Mouse (Mus musculus): ENCODE results near the gene Myt1l. TPM values are rescaled to one million over a fixed set of nuclear protein-coding genes. Genes with fewer than 3 reads are reported as not detected.

Myt1l gene
- total RNA-seq, 2 experiments from 2014 or later, result 247 to 258 TPM

DNA sequence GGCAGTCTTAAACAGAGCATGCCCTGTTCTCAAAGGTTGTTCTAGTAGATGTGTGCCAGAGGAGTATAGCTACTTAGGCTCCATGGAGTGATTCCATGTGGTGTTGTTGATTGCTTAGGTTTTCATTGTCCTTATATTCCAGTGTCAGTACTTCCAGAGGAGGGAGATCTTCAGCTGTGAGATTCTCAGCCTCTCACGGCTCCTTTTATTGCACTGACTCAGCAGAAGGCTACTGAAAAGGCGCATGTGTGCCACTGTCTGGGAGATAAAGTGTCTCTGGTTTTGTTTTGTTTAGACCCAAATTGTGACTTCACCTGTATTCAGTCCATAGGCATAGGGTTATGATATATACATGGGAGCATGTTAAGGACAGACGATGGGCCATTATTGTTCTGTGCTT, 28.2 kb downstream of the Myt1l start:
- intact Hi-C loops (cut with DNase I), result no loop called here
- no peak for DNase-seq (ENCODE audit: extremely low spot score in 1 of 2, low spot score in 2 of 2)

DNA sequence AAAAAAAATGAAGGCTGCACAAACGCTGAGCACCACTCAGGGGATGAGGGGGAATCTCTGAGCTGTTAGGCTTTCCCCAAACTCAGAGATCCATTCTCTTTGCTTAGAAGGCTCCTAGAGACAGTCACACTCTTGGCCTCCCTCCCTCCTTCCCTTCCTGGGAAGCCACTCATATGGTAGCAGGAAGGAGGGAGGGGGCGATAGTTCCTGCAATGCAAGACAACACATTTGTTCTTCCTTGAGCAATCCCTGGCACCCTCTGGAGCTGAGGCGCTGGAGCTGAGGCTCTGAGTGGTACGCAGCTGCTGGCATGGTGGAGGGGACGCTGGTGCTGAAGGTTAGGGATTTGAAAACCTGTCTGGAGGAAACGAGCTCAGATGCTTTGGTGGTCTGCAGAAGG, 28.7 kb downstream of the Myt1l start:
- DNase-seq (ENCODE audit: extremely low spot score in 1 of 2, low spot score in 2 of 2), result no peak
- intact Hi-C loops (cut with DNase I), result no loop called here

DNA sequence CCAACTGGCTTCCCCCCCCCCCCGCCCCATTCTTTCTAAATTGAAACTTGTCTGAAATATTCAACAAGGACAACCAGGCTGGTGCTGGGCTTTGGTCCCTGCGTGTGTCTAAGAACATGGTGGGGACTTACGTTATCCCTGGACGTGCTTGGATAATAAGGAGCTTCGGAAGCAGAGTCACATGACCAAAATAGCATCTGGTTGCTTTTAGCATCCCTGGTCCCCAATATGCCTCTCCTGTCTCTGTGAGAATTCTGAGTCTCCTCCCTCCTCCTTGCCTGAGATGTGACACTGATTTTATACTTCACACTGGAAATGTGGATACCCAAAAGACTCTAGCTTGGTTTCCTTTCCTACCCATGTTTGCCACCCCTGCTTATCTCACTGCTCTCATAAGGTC, 31.6 kb downstream of the Myt1l start:
- no peak for DNase-seq (ENCODE audit: extremely low spot score in 1 of 2, low spot score in 2 of 2)
- intact Hi-C loops (cut with DNase I), result no loop called here

DNA sequence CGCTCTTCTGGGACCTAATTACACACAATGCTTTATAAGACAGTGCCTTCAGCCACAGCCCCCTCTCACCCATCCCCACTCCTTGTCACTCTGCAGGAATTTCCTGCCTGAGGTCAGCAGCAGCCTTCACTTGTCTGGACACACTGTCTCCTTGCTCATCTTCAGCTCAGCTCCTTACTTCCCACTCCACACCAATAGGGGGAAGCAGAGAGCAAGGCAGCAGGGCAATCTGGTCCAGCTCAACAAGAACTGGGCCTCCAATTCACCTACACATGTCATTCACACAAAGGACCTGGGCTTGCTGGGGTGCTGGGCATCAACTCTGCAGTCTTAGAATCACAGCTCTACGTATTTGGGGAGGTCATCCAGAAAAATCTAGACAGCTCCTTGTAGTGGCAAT, 33.0 kb downstream of the Myt1l start:
- intact Hi-C loops (cut with DNase I), result no loop called here
- no peak for DNase-seq (ENCODE audit: extremely low spot score in 1 of 2, low spot score in 2 of 2)

DNA sequence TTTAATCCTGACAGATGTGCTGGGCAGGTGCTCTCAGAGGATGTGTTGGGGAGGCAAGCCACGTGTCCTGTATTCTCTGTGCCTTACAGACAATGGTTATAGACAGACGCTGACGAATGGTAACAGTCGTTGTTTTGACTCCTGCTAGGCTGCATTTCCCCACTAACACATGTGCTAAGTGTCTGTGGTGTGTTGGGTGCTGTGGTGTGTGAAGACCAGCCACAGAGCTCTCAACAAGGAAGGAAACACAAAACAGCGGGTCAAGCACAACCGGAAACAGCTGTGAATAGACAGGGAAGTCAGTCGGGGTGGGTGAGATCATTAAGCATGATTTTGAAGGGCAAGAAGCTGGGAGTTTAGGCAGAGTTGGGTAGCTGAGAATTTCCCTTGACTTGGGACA, 41.1 kb downstream of the Myt1l start:
- intact Hi-C loops (cut with DNase I), result no loop called here
- DNase-seq (ENCODE audit: extremely low spot score in 1 of 2, low spot score in 2 of 2), result no peak

DNA sequence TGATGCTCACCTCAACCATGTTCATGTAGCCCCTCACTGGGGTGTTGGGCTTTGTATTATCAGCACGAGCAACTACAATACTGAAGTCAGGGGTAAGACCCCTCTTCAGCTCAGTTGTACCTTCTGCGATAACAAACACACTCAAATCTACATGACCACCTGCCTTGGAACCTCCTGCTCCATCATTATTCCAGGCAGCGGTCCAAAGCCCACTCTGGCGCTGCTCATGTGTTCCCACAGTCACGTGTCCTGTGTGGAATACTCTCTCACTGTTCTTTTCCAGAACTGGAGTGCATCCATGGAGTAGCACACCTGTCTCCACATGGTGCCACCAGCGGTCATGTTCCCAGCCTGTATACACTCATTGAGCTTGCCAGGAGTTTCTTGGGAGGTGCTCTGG, 42.2 kb downstream of the Myt1l start:
- no peak for DNase-seq (ENCODE audit: extremely low spot score in 1 of 2, low spot score in 2 of 2)
- intact Hi-C loops (cut with DNase I), result no loop called here

DNA sequence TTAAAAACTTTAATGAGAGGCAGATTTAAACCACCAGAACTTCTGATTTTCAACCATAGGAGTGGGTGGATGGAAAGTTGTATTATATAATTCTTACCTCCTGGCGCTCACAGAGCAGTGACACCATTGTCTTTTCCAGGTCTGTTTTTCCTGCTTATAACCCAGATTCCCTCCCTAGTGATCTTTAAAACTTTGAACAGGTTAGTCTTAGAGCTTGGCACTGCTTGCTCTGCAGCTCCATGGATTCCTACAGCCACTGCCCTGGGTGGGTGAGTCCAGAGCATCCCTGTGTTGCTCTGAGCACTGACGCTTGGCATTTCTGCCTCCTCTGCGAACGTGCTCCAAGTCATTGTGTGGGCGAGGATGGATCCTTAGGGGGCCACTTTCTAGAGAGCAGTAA, 43.4 kb downstream of the Myt1l start:
- no peak for DNase-seq (ENCODE audit: extremely low spot score in 1 of 2, low spot score in 2 of 2)
- intact Hi-C loops (cut with DNase I), result no loop called here

DNA sequence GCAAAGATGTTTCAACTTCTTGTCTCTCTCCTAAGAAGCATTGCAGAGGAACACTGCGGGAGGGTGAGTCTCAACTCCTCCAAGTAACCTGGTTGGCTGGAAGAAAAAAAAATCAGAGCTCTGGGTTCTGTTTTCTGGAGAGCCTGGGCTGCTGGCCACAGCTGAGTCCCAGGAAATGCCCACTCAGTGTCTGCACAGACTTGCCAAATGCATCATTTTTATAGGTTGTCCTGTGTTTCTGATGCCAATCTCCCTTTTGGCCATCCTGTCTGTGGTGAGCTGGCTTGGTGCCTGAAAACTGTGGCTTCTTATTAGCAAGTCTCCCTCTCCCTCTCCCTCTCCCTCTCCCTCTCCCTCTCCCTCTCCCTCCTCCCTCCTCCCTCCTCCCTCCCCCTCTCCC, 65.6 kb downstream of the Myt1l start:
- DNase-seq (ENCODE audit: extremely low spot score in 1 of 2, low spot score in 2 of 2), result no peak
- intact Hi-C loops (cut with DNase I), result no loop called here

DNA sequence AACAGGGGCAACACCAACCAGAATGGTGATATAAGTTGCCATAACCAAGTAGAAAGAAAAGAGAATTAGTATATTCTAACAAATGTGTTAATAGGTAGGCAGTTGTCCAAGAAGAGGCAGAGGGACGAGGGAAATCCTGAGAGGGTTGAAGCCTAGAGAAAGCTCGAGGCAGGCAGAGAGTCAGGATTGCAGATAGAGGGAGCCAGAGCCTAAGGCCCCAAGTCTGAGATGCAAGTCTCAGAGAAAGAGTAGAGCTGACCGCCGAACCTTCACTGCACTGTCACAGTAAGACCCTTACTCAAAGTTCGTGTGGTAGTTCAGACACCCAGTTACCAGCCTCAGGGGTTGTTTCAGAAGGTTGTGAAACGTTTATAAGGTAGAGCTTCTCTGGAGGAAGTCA, 71.7 kb downstream of the Myt1l start:
- no peak for DNase-seq (ENCODE audit: extremely low spot score in 1 of 2, low spot score in 2 of 2)
- intact Hi-C loops (cut with DNase I), result no loop called here

DNA sequence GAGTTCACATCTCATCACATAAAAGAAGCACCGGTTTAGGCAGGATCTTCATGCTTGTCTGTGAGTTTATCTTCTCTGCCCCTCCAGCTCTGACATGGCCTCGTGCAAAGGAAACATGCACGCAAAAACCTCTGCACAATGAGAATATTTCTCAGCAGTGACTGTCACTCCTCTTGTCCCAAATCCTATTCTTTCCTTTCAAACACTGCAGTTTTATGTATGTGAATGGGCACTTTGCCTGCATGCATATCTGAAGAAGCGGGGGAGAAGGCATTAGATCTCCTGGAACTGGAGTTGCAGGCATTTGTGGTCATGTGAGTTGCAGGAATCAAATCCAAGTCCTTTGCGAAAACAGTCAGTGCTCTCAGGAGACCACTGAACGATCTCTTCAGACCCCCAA, 73.0 kb downstream of the Myt1l start:
- intact Hi-C loops (cut with DNase I), result no loop called here
- DNase-seq (ENCODE audit: extremely low spot score in 1 of 2, low spot score in 2 of 2), result no peak

DNA sequence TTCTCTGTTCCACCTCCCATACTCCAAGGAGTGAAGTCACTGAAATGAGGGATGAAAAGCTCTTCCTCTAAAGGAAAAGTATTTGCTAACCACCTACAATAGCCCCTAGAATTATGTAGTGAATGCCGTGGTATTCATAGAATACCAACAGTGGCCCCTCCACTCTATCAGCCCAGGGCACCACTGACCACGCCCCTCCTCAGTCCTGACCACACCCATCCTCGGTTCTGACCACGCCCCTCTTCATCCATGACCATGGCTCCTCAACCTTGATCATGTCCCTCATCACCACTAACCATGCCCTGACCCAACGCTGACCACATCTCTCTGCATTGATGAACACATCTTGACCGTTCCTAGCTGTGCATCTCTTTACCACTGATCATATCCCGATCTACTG, 76.5 kb downstream of the Myt1l start:
- intact Hi-C loops (cut with DNase I), result no loop called here
- no peak for DNase-seq (ENCODE audit: extremely low spot score in 1 of 2, low spot score in 2 of 2)

DNA sequence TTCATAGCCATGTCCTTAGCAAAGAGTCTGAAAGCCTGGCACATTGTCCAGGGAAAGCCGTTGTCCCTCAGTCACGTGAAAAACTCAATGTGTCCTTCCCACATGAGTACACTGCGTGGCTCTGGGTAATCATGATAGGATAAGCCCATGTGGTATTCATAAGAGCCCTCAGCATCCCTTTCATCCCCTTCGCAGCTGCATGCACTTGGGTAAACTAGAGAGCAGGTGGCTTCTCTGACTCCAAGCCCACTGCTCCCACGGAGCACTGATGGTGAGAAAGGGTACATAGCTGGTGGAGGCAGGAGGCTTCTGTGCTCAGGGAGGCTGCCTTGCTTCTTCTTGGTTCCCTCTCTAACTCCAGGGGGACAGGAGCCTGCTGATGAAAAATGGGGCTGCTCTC, 76.9 kb downstream of the Myt1l start:
- DNase-seq (ENCODE audit: extremely low spot score in 1 of 2, low spot score in 2 of 2), result no peak
- intact Hi-C loops (cut with DNase I), result no loop called here

DNA sequence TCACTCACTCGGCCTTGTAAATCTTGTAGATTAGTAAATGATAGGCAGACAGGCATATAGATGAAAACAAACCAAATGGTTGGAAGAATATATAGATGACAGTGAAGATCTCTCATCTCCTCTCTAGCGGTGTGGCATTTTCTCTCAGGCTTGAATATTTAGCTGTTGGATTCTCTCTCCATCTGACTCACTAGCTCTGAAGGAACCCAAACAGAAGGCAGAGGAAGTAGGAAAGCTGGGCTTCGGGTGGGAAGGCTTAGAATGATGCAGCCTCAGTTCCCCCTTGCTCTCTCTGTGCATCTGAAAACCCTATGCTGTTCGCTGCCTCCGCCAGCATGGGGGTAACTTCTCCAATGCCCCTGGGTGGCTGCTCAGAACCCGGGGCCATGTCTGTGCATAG, 78.0 kb downstream of the Myt1l start:
- intact Hi-C loops (cut with DNase I), result no loop called here
- peak in 1 of 2 experiments; percentile 20 for DNase-seq (ENCODE audit: extremely low spot score in 1 of 2, low spot score in 2 of 2)

DNA sequence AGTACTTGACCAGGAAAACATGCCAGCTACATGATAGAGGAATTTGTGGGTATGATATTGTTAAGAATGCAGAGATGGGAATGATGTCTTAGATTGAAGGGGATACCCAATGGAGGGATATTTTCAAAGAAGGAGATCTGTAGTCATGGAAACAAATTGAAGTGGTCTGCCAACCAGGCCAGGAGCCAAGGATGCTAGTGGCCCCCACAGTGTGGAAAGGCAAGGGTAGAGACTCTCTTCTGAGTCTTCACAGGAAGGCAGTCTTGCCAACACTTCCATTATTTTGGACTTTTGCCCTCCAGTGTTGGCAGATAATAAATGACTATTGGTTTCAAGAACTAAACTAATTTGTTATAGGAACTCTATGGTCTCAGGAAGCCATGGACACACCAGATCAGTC, 89.6 kb downstream of the Myt1l start:
- intact Hi-C loops (cut with DNase I), result no loop called here
- DNase-seq (ENCODE audit: extremely low spot score in 1 of 2, low spot score in 2 of 2), result no peak

DNA sequence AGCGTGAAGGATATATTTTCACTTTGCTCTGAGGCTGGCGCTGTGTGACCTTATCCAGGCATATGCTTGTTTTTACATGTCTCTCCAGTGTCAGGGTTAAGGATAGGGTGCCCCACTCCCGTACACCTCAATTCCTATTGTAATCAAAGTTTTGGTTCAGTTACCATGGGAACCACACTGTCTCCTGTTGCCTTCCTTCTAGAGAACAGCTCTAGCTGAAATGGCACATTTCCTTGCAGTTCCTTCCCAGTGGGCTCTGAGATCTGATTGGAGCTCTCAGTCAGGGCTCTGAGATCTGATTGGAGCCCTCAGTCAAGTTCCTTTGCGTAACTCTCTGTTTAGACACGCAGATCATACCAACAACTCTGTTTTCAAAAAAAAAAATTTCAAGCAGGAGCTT, 93.3 kb downstream of the Myt1l start:
- intact Hi-C loops (cut with DNase I), result no loop called here
- DNase-seq (ENCODE audit: extremely low spot score in 1 of 2, low spot score in 2 of 2), result no peak

DNA sequence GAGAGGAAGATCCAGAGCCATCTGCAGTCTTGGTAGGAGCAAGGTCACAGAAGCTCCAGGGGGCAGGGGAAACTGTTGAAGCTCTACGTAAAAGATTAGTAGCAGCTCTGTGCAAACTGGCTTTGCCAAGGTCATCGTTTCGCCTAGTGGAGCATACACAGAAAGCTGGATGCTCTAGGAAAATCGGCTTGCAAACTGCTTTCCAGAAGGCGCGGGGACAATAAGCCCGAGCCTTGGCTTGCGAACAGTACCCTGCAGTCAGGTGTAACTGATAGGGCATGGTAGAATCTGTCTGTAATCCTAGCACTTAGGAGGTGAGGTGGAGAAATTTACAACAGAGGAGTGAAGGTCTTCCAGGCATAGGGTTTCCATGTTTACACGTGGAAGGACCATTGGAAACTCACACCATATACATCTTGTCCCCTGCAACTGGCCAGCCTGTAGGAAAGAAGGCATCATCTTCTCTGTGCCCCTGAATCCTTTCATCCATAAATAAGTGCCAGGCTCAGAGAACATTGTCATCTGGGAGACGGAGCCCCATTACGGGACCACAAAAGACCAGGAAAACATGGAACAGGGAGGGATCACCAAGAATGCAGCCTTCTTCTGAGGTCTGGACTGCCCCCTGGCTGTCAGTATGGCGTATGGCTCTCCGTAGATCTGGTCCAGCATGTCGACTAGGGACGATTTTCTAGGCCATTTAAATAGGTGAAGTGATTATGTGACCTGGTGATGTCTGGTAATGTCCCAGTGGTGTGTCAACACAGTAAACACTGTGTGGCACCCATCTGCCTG, 100.0 kb downstream of the Myt1l start:
- intact Hi-C loops (cut with DNase I), result no loop called here
- DNase-seq (ENCODE audit: extremely low spot score in 1 of 2, low spot score in 2 of 2), result no peak

DNA sequence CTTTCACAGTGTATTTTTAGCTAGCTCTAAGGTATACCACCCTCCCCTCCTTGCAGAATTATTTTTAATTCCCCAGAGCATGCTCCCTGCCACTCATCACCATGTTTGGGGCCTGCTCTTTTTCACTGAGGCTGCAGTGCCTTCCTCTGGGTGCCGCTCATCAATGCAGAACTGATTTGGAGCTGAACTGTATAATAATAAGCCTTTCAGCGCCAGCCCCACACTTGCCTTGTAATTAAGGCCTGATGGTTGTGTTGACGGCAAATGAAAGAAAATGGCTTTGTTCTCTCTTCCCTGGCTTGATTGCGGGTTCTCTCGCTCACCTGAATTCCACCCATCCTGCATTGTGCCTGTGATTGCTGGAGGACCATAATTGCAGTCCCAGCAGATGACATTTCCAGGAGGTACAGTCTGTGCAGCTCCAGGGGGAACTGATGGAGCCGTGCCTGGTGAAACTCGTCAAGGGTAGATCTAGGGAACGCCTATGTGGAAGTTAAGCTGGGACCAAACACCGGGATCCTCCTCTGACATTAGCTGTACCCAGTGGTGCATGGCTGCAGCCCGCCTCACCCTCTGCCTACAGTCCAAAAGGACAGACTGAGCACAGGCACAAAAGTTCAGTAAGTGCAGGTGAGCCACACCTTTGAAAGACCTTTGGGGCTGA, 101.8 kb downstream of the Myt1l start:
- intact Hi-C loops (cut with DNase I), result no loop called here
- DNase-seq (ENCODE audit: extremely low spot score in 1 of 2, low spot score in 2 of 2), result peak in 1 of 2 experiments; percentile 46

DNA sequence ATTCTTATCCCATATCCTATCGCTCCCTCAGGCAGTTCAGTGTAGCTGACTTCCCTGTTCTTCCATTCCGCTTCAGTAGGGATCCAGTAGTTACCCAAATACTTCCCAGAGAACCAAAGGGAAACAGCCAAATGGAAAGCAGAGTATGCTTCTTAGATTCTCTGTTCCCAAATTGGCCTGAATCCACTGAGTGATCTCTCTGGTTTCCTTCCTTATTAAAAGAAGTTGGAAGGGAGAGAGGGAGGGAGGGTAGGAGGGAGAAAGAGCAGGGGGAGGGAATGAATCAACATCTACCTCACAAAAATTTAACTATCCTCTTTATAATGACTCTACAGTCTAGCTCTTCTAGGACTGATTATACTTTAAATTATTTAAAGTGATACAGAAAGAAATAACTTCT, 106.3 kb downstream of the Myt1l start:
- intact Hi-C loops (cut with DNase I), result no loop called here
- no peak for DNase-seq (ENCODE audit: extremely low spot score in 1 of 2, low spot score in 2 of 2)

DNA sequence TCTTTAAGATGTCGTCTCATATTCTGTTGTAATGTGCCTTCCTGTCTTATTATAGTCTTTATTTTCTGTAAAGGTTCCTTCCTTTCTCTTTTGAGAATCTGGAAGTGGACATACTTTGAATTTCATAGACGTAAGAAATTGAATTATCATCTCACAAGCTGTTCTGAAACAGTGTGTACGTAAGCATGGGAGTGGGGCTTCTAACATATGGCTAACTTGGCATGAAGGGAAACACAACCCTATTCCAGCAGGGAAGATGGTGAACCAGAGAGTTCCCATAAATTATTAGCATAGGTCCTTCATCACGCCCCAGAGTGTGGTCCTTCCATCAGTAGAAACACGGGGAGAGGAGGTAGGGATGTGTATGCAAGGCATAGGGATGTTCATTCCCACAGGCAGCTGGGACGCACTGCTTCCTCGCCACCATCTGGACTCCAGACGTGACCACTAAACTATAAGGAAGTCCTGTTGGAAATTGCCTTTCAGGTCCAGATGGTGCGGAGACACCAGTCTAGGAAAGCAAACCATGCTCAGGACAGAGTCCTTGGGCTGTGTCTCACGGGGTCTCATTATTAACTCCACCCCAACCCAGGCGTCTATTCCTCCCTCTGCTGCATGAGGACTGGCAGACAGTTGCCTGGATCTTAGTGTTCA, 111.5 kb downstream of the Myt1l start:
- intact Hi-C loops (cut with DNase I), result no loop called here
- no peak for DNase-seq (ENCODE audit: extremely low spot score in 1 of 2, low spot score in 2 of 2)

DNA sequence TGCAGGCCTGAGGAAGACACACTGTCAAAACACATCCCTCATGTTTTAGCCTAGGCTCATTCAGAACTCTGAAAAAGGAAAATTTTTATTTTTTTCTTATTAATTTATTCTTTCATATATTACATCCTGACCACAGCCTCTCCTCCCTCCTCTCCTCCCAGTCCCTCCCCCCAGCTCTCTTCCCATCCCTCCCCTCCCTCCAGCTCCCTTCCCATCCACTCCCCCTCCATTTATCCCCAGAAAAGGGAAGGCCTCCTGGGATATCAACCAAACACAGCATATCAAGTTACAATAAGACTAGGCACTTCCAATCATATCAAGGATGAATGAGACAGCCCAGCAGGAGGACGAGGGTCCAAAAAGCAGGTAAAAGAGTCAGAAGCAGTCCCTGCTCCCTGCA, 112.0 kb downstream of the Myt1l start:
- intact Hi-C loops (cut with DNase I), result no loop called here
- no peak for DNase-seq (ENCODE audit: extremely low spot score in 1 of 2, low spot score in 2 of 2)
